Mouse (Mus musculus) cerebellum, adult 2 months (tissue): ENCODE measurements around the gene Mical3. TPM values are rescaled to one million over a fixed set of nuclear protein-coding genes. Genes with fewer than 3 reads are reported as not detected.
"Not testable (repeated sequence)": the region's sequence is repeated elsewhere in the genome, so short reads cannot be mapped to it uniquely, and the experiment has no call there.

Experiments
- DNase-seq, 2 experiments: peaks; one replicate each; pipeline ENCODE4 v3.0.0; 2021
- H3K27ac ChIP-seq: fragments of 200-500 bp; 2 replicates; pipeline ENCODE4 v1.5.1; 2012; ENCODE audit warnings: low read length, control low read depth, inconsistent platforms; ENCODE audit not compliant: insufficient read depth
- H3K27me3 ChIP-seq: fragments of 200-500 bp; 2 replicates; pipeline ENCODE4 v1.6.1; 2012; ENCODE audit warnings: inconsistent platforms, mild to moderate bottlenecking, low read length, moderate library complexity; ENCODE audit not compliant: control insufficient read depth, insufficient read depth
- H3K4me1 ChIP-seq: fragments of 200-500 bp; 2 replicates; pipeline ENCODE4 v1.6.1; 2011; ENCODE audit warnings: low read length; ENCODE audit not compliant: control insufficient read depth, insufficient read depth
- H3K4me3 ChIP-seq: fragments of 200-500 bp; replicated peaks from 2 replicates; pipeline ENCODE3; 2011; ENCODE audit warnings: mild to moderate bottlenecking, low read depth, low read length, control low read depth; ENCODE audit not compliant: insufficient read depth
- CTCF ChIP-seq: fragments of 200-500 bp; IDR thresholded peaks from 2 replicates; pipeline ENCODE4 v1.5.1; 2011; ENCODE audit warnings: low read depth, mild to moderate bottlenecking, control low read depth, low read length, moderate library complexity, borderline replicate concordance; ENCODE audit not compliant: insufficient read depth
- POLR2A ChIP-seq: fragments of 200-500 bp; IDR thresholded peaks from 2 replicates; pipeline ENCODE4 v1.6.1; 2011; ENCODE audit warnings: low read length, control low read depth, borderline replicate concordance; ENCODE audit not compliant: insufficient read depth
- WGBS: fragments of 180-500 bp; shearing (Covaris S2); methylation state at CpG from one replicate; pipeline ENCODE4 v1.1.7; 2018; 5-methylcytosine and 5-hydroxymethylcytosine counted together
- polyA plus RNA-seq: library from polyadenylated mRNA; depleted of rRNA; stranded (reverse); fragments of >200 nt; gene quantifications from 2 replicates; pipeline ENCODE4 v1.2.3, GENCODE M21; 2012

The Mical3 gene
- polyA plus RNA-seq, 1 experiment, result 75.7 TPM

DNA sequence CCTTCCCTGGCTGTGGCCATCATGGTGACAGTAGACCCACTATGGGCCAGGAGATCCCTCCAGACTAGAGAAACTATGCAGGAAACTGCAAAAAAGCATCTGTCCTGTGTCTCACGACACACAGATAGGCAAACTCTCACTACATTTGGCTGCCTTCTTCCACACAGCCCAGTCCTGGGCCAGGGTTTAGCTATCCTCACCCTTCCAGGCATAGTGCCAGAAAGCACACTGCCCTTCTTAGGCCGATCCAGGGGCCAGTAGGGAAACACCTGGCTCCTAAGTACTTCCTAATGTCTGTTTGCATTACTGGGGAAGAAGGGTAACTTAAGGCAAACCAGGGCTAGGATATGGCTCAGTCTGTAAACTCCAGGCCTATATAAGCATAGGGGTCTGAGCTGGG lies 217.9 kb downstream of the Mical3 start:
- no peaks in the 10 kb centered on the region for H3K4me1 ChIP-seq
- no peak overlapping the region for H3K27ac ChIP-seq
- H3K4me3 ChIP-seq, result no peak overlapping the region
- DNase-seq, result no peak
- H3K27me3 ChIP-seq, result no peaks in the 10 kb centered on the region
- 60% methylated on average over 2 of the region's 2 CpGs for WGBS
- TF ChIP-seq POLR2A (no peak), CTCF (no peak)

DNA sequence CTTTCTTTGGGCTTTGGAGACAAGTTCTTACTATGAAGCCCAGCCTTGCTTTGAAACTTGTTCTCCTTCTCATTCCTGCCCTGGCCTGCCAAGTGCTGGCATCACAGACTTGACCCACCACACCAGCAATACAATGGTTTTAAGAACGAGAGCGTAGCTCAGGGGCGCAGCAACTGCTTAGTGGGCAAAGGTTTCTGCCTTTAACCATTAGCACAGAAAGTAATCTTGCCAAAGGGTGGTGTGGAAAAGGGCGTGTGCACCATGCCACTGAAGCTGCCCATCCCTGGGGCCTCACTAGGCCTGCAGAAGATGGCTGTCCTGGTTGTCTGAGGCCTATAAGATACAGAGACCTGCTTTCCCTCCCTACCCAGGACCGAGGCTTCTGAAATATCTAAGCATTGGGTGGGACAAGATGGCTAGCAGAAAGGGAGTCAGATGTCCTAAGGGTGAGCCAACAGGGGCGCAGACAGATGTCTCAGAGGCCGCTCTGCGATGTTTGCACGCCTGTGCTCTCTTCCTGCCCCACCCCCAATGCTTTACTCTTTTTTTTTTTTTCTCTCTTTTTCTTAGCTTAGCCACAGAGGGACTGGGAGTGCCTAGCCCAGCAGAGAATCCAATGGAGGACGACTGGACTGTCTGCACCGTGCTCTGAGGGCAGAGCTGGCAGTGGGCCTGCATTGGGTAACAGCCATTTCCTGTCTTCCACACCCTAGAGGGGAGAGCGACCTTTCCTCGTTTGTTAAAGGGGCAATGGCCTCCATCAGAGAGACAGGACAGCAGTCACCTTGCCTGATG lies 219.4 kb downstream of the Mical3 start:
- H3K4me3 ChIP-seq, result no peak overlapping the region
- WGBS, result 62% methylated on average over 13 of the region's 13 CpGs
- no peak overlapping the region for H3K27ac ChIP-seq
- no peaks in the 10 kb centered on the region for H3K4me1 ChIP-seq
- no peaks in the 10 kb centered on the region for H3K27me3 ChIP-seq
- TF ChIP-seq CTCF (no peak), POLR2A (no peak)
- DNase-seq, result no peak

DNA sequence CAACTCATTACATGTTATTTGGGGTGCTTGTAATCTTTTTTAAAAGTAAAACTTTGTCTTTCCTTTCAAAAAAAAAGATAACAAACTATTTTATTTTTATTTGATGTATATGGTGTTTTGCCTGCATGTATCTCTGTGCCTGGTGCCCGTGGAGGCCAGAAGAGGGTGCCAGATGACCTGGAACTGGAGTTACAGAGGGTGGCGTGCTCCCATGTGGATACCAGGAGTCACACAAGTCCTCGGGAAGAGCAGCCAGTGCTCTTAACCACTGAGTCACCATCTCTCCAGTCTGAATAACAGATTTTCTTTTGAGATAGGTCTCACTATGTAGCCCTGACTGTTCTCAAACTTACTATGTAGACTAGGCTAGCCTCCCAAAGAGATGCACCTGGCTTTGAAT lies 221.3 kb downstream of the Mical3 start:
- DNase-seq, result no peak
- no peaks in the 10 kb centered on the region for H3K27me3 ChIP-seq
- no peak overlapping the region for H3K4me3 ChIP-seq
- 73% methylated on average over 3 of the region's 3 CpGs for WGBS
- no peak overlapping the region for H3K27ac ChIP-seq
- TF ChIP-seq CTCF (no peak), POLR2A (no peak)
- no peaks in the 10 kb centered on the region for H3K4me1 ChIP-seq

DNA sequence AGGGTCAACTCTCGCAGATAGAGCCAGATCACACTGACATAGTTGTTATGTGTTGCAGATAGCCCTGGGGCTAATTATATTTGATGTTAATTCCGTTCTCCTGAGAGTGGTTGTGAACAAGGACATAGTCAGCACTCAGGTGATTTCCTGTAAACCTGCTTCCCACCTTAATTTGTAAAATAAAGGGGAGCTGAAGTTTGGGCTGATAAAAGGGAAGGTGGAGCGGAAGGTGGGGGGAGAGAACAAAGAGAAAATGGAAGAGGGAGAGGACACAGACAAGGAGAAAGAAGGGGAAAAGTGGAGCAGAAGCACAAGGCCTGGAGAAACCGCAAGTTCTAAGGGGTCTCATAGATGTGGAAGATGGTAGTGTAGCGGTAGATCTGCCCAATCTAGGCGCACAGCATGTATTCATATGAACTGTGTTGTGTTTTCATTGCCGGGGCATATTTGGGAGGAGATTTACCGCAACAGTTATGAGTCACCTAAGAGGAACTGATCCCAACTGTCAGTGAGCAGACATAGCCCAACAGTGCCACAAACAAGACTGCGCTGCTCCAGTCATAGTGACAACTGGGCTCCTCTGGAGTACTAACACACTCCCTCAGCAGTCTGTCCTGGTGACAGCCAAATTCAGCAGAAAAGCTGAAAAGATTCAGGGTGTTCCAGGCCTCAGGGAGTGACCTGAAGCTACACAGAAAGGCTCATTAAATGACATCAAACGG lies 222.8 kb downstream of the Mical3 start:
- WGBS, result 95% methylated on average over 10 of the region's 10 CpGs
- H3K27me3 ChIP-seq, result not testable (repeated sequence)

GRCm38 (mm10) chr6:120906521-120906920 lies 224.3 kb downstream of the Mical3 start:
- no peaks in the 10 kb centered on the region for H3K4me1 ChIP-seq
- no peak overlapping the region for H3K27ac ChIP-seq
- DNase-seq, result no peak
- TF ChIP-seq CTCF (no peak), POLR2A (no peak)
- 83% methylated on average over 6 of the region's 6 CpGs for WGBS
- H3K27me3 ChIP-seq, result no peaks in the 10 kb centered on the region
- H3K4me3 ChIP-seq, result no peak overlapping the region

More for the DNA sequence above, 222.8 kb downstream of the Mical3 start:
- not testable (repeated sequence) for H3K27ac ChIP-seq, H3K4me3 ChIP-seq, H3K4me1 ChIP-seq, DNase-seq

DNA sequence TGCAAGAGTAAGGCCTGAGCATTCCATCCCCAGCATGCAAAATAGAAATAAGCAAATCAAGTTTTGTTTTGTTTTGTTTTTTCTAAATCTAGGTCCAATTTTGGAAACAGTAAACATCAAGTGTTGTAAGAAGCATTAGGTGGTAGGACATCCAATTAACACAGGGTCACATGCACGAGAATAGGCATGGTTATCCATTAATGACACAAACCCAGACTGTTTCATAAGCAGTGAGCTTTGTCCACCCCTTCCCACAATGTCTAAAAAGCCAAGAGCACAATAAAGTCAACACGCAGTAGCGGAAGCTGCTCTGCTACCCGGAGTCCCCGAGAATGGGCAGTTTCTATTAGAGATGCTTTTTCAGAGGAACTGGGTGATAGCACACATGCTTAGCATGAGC lies 225.7 kb downstream of the Mical3 start:
- DNase-seq, result no peak
- Histone ChIP-seq H3K4me3 (no peak overlapping the region), H3K27ac (no peak overlapping the region), H3K4me1 (no peaks in the 10 kb centered on the region), H3K27me3 (no peaks in the 10 kb centered on the region)
- WGBS, result 90% methylated on average over 5 of the region's 5 CpGs
- TF ChIP-seq CTCF (no peak), POLR2A (no peak)

DNA sequence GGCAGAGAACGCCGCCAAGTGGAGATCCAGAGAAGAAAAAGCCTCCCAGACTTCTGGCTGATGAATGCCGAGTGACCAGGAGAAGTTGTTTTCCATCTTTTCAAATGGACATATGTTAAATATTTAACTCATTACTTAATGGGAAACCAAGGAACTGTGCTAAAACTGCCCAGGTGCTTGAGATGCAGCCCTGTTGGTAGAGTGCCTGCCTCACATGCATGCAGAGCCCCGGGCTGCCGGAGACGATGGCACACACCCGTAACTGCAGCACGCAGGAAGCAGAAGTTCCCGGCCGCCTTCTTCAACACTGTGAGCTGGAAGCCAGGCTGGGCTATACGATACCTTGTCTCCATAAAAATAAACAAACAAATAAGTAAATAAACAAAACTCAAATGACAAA lies 226.8 kb downstream of the Mical3 start:
- whole genome bisulfite sequencing, result 89% methylated on average over 11 of the region's 11 CpGs
- H3K27me3 ChIP-seq, result no peaks in the 10 kb centered on the region
- DNase-seq, result no peak
- H3K4me3 ChIP-seq, result no peak overlapping the region
- TF ChIP-seq CTCF, result no peak
- no peaks in the 10 kb centered on the region for H3K4me1 ChIP-seq
- H3K27ac ChIP-seq, result no peak overlapping the region

- H3K27me3 ChIP-seq, result no peaks in the 10 kb centered on the region
- DNase-seq, result no peak
- no peak overlapping the region for H3K4me3 ChIP-seq
- no peak overlapping the region for H3K27ac ChIP-seq
- TF ChIP-seq POLR2A (no peak), CTCF (peak; percentile 40)
- 53% methylated on average over 5 of the region's 5 CpGs for WGBS
- H3K4me1 ChIP-seq, result no peaks in the 10 kb centered on the region
Measured at GRCm38 (mm10) chr6:120903450-120903912, 227.3 kb downstream of the Mical3 start.
